Mouse (Mus musculus) bone marrow, adult 2 months (tissue): ENCODE measurements around the gene Serpina7.

Experiments
- CTCF ChIP-seq: fragments of 200-500 bp; IDR thresholded peaks from 2 replicates; pipeline ENCODE4 v1.5.1; 2011; ENCODE audit warnings: low read length, control low read depth; ENCODE audit not compliant: control insufficient read depth, insufficient read depth
- POLR2A ChIP-seq: fragments of 200-500 bp; IDR thresholded peaks from 2 replicates; pipeline ENCODE4 v1.6.1; 2011; ENCODE audit warnings: low read depth, mild to moderate bottlenecking, control low read depth, low read length, borderline replicate concordance; ENCODE audit not compliant: control insufficient read depth

- TF ChIP-seq CTCF (no peak), POLR2A (no peak)
Measured at GRCm38 (mm10) chrX:139085943-139086342, 907 bp upstream of the Serpina7 start, which contains the start of gene 4930513O06Rik.
